Mouse (Mus musculus) neutrophil, adult 5-6 weeks (primary cell): ENCODE results near the gene Rmnd5a. TPM values are rescaled to one million over a fixed set of nuclear protein-coding genes. Genes with fewer than 3 reads are reported as not detected.

ENCODE experiments used
- ATAC-seq: fragments of 151-379, 151-347 bp; 2 replicates; pipeline ENCODE4 v1.8.0; 2017; ENCODE audit warnings: mild to moderate bottlenecking, moderate TSS enrichment; ENCODE audit not compliant: insufficient number of reproducible peaks, poor library complexity, low FRiP score, severe bottlenecking; ENCODE audit errors: extremely low read depth
- total RNA-seq: library from RNA; stranded (forward); fragments of 200-1000 nt; gene quantifications from 2 replicates; pipeline ENCODE4 v1.2.3, GENCODE M21; 2017

The Rmnd5a gene
- total RNA-seq, 1 experiment from 2014 or later, result 81.4 TPM

GRCm38 (mm10) chr6:71452792-71453191 is 12.4 kb upstream of the Rmnd5a start:
- no peak for ATAC-seq

GRCm38 (mm10) chr6:71445560-71445959 is 5.1 kb upstream of the Rmnd5a start:
- no peak for ATAC-seq

- no peak for ATAC-seq
Measured at GRCm38 (mm10) chr6:71444756-71445155, 4.3 kb upstream of the Rmnd5a start.

- no peak for ATAC-seq
Measured at GRCm38 (mm10) chr6:71442130-71442529, 1.7 kb upstream of the Rmnd5a start.

GRCm38 (mm10) chr6:71441251-71441580 is 779 bp upstream of the Rmnd5a start:
- ATAC-seq, result no peak

GRCm38 (mm10) chr6:71440217-71440491 is 283 bp downstream of the Rmnd5a start:
- no peak for ATAC-seq

- no peak for ATAC-seq
Measured at GRCm38 (mm10) chr6:71439506-71440216, 776 bp downstream of the Rmnd5a start.

GRCm38 (mm10) chr6:71438070-71438469 is 2.4 kb downstream of the Rmnd5a start:
- ATAC-seq, result no peak

- ATAC-seq, result no peak
Measured at GRCm38 (mm10) chr6:71427996-71428725, 12.3 kb downstream of the Rmnd5a start.

- ATAC-seq, result no peak
Measured at GRCm38 (mm10) chr6:71425681-71426080, 14.8 kb downstream of the Rmnd5a start.

GRCm38 (mm10) chr6:71423116-71423515 is 17.3 kb downstream of the Rmnd5a start:
- ATAC-seq, result no peak

- no peak for ATAC-seq
Measured at GRCm38 (mm10) chr6:71422162-71422561, 18.3 kb downstream of the Rmnd5a start.

- no peak for ATAC-seq
Measured at GRCm38 (mm10) chr6:71420848-71421247, 19.6 kb downstream of the Rmnd5a start.

GRCm38 (mm10) chr6:71418874-71419273 is 21.6 kb downstream of the Rmnd5a start:
- ATAC-seq, result peak; percentile 39; the same call in 1 of the 2 replicates

- ATAC-seq, result no peak
Measured at GRCm38 (mm10) chr6:71415446-71415845, 25.0 kb downstream of the Rmnd5a start.

- no peak for ATAC-seq
Measured at GRCm38 (mm10) chr6:71414624-71415023, 25.8 kb downstream of the Rmnd5a start.

GRCm38 (mm10) chr6:71398829-71399609 is 41.4 kb downstream of the Rmnd5a start:
- no peak for ATAC-seq

GRCm38 (mm10) chr6:71396761-71397160 is 43.7 kb downstream of the Rmnd5a start:
- ATAC-seq, result no peak

- no peak for ATAC-seq
Measured at GRCm38 (mm10) chr6:71396016-71396415, 44.4 kb downstream of the Rmnd5a start.

GRCm38 (mm10) chr6:71390496-71390895 is 49.9 kb downstream of the Rmnd5a start:
- no peak for ATAC-seq
